Mouse (Mus musculus) erythroblast, embryonic 14.5 days (primary cell): ENCODE measurements around the gene Gal.

Experiments
- GATA1 ChIP-seq: IDR thresholded peaks from 2 replicates; pipeline ENCODE4 v1.6.1; 2012; ENCODE audit warnings: low read length, inconsistent platforms, mixed read lengths
- TAL1 ChIP-seq: IDR thresholded peaks from 3 replicates; pipeline ENCODE4 v1.6.1; 2012; ENCODE audit warnings: low read length, inconsistent platforms, mixed read lengths

DNA sequence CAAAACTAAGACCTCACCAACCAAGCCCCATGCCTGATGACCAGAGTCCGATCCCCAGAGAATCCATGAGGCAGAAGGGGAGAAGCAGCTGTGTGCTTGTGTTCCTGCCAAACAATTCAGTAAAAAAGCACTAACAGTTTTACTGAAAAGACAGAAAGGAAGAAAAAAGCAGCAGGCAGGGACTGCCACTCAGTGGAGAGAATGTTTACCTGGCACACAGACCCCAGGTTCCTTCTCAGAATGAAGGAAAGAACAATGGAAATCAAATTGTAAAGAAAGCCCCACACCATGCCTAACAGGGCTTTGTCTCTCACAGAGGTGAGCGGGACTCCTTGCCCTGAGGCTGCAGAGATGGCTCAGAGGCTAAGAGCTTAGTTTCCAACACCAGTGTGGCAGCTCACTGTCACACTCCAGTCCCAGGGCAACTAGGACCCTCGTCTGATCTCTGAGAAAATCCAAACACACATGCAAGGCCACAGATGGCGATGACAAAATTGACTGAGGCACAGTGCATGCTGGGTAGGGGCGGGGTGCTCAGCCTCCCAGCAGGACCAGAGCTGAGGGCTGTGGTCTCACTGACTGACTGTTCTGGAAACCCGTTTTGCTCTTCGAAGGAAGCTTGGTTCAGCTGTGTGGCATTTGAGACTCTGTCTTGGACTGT lies 14.9 kb upstream of the Gal start:
- TF ChIP-seq GATA1 (no peak), TAL1 (no peak)
